Mouse (Mus musculus): Measurements from ENCODE around the gene Mpdz.

Gene Mpdz

DNA sequence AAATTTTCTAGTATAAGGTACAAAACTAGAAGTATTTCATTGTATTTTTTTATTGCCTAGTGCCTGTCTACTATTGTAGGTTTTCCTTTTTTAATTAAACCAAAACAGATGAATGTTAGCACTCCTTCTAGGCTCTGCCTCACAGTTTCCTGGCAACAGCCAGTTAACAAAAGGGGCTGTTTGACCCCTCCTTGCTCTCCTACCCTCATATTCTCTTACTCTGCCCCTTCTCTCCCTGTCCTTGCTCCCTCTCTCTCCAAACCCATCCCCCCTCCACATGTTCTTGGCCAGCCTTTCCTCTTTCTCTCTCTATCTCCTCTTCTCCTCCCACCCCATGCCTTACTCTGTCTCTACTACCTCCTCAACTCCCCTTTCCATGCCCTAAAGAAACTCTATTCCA, 53.4 kb downstream of the Mpdz start:
- no peak for DNase-seq

DNA sequence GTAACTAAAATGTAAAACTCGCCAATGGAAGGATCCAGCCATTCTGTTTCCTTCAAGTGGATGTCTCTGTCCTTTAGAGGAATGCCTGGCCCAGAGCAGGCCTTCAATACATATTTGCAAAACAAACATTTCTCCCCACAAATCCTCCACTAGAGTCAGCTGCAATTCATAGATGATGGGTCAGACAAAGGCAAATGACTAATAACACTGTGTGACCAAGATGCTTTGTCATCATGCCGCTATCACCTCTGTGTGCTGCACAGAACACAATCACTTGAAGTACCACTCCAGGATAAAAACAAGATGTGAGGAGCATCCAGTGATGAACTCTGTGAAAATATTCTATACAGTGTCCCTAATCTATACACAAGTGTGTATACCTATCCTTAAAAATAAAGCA, 55.0 kb downstream of the Mpdz start:
- DNase-seq = no peak

DNA sequence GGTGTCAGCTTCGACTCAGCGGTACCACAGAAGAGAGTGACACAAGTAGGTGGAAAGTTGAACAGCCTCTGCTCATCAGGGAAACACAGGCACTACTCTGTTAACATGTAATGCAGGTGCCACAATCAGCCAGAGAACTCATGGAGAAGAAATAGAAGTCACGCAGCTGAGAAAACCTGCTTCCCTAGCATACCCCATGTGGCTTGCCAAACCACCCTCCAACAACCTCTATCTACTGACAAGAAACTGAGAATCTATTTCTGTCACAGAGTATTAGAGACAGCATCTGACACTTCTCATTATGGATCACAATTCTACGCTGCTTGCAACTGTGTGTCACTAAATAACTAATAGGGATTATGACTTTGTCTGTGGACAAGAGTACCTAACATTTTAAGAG, 70.3 kb downstream of the Mpdz start:
- no peak for DNase-seq

DNA sequence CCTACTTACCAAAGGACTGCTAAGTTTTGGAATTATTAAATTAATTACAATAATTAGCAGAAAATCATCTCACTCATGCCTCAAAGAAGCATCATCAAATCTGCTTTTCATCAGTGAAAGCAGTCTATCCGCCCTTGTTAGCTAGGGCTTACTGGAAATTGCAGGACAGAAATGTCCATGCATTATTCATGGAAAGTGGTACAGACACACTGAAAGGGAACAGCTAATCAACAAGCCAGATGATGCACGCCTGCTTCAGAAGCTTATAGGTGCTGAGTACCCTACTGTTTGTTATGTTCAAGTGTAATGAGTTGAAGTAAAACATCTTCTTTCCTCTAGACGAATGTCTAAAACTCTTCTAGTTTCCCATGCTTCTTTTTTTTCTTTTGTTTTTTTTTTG, 91.2 kb downstream of the Mpdz start:
- DNase-seq = no peak

DNA sequence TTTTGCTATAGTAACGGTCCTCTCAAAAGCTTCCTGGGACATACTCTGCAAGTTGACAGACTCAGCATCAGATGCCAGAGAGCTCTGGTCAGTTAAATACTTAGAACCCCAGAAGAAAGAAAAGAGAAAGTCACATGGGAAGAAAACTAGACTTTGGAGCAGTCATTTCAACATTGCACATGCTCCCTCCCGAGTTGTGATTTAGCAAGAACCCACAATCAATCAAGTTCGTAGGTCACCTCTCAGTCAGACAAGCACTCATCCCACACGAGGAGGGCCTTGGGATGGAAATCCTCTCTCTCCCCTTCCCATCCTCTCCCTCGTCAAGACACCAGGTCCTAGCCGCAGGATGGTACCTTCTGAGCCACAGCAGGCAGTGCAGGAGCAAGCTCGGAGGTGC, 94.0 kb downstream of the Mpdz start:
- no peak for DNase-seq

DNA sequence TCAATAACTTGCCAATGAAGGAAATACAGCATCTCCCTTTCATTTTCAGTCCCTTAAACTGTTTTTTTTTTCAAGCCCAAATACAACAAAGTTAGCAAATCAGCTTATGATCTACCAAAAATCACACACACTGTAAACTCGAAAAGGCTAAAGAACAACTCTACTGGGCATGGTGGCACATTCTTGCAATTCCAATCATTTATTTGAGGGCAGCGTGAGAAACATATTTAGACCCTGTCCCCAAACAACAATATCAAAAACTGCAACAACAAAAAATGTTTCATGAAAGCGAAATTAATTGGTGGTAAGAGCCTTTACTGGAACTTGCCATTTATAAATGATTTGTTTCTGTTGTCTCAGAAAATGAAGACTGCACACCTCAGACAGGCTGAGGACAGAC, 97.5 kb downstream of the Mpdz start:
- DNase-seq = no peak

DNA sequence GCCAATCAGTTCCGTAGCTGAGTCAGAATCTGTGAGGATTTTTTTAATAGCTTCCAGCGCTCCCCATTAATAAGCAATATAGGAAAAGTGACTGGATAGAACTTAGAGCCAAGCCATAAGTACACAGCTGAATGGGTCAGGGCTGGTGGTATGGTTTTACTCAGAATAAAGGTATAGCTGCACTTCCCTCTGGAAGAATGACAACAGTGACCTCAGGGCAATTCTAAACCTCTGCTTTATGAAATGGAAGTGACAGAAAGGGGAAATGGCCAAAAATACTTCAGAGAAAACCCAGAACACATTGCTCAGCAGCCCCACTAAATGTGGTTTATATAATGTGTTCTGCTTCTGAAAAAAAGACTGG, 109.0 kb downstream of the Mpdz start:
- no peak for DNase-seq

DNA sequence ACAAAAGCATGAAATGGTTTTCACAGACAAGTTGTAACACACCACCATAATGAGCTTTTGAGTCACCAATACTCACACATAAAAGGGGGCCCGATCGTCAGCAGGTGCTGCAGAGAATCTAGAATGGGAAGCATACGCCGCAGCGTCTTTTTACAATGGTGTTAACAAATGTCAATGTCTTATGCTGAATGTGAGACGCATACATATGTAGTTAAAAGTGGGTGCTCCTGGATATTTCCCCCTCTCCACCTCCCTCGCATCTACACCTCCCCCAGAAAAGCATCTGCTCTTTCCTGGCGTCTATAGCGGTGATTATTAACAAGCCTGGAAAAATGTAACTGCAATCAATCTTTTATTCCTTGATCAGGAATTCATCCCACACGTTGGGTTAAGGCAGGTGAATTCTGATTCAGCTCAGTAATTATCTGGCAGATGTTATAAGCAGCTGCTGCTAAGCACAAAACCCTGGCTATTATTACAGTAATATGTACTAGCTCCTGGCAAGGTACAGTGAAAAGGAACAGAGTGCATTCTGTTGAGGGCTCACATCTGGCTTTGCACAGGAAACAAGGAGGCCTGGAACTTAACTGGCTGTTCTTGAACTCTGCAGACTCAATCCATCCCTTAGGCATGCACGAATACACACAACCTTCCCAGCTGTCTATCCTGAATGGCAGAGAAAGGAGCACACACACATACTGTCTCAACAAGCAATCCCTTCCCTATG, 109.6 kb downstream of the Mpdz start:
- DNase-seq = no peak

DNA sequence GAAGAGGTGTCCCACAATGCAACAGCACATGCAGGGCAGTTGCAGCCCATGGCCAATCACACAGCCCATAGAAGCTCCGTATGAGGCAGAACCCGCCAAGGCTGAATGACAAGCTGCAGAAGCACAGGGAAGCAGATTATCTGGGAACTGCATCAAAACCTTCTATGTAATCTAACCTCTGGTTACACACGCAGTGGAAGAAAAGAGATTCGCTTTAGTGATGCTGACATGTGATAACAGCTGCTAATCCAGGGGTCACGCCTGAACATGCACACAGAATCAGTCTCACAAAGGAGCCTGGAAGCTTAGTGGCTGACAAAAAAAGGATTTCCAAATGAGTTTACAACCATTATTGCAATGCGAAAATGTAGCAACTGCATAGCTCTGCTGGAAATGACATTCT, 110.2 kb downstream of the Mpdz start:
- DNase-seq = no peak

DNA sequence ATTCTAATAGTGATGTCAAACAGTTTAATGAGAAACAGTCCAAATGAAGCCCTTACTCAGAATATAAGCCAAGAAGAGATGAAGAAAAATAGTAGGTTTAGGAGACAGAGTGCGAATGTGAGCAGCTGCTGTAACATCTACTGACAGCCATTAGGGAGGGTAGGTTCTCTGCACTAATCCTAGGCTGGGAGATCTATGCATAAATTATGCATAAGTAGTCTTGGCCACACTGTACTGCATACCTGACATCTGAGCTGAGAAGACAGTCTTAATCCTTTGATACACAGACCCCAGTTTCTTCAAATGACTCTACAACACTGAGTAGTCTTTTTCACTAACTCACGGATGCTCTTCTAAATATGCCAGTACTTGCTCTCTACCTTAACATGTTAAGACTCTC, 114.9 kb downstream of the Mpdz start:
- no peak for DNase-seq

DNA sequence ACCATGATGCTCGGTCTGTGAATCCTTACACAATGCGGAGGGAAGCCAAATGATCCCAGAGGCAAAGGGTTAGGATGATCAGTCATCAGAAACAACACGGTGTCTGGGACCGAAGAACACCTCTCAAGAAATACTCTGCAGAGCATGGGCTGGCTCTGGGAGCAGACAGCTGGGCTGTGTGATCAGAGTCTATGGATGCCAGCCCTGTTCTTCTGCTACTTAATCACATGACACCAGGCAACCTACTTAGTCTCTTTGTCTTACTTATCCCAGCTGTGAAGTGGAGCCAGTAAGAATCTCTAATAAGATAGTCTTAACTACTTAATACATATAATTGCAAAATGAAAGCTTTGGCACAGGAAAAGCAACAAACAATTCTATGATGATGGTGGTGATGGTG, 118.8 kb downstream of the Mpdz start:
- no peak for DNase-seq

DNA sequence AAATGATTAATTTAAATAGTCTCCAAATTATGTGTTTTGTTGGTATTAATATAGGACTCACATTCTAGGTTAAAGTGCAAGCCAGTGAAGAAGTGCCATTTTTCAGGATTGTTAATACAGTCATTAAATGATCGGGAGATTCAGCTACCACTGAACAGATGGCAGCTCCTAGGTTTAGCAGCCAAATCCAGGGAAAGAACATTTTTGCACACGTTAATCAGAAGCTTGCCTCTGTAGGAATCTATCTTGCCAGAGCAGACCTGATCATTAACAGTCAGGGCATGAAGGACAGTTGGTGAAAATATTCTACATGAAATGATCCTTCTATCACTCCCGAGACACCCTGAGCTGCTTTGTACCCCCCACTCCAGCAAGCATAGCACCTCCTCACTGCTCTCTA, 120.4 kb downstream of the Mpdz start:
- DNase-seq = peak; percentile 84

DNA sequence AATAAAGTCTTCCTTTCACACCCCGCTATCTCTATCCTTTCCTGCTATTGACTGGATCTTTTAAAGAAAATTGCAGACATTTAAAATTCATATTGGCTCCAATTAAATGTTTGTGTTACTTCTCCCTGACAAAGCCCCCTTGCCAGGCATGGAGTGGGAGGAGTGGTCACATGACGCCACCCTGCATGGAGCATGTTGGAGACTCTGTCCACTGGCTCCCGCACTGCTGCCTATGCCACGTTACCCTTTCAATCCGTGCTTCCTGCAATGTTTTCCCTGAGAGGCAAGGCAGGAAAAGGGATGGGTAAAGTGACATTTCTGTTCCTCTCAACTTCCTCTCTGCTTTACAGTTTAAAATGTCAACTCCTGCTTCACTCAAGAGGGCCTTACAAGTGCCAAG, 128.0 kb downstream of the Mpdz start:
- DNase-seq = no peak

DNA sequence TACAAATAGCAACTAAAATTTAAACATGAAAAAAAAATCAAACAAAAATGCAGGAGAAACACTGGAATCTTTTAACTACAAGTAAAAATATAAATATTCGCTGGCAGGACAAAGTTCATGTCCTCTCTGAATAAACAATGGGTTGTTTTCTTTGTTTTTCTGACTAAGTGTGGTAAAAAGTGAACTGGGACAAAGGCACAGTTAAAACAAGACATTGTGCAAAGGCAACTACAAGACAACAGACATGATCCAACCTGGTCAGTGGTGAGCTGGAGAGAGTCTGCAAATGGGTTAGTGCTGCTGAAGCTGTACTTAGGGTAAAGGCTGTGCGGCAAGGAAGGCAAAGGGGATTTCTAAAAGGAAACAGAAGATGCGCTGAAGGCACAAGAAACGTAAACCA, 129.4 kb downstream of the Mpdz start:
- no peak for DNase-seq

DNA sequence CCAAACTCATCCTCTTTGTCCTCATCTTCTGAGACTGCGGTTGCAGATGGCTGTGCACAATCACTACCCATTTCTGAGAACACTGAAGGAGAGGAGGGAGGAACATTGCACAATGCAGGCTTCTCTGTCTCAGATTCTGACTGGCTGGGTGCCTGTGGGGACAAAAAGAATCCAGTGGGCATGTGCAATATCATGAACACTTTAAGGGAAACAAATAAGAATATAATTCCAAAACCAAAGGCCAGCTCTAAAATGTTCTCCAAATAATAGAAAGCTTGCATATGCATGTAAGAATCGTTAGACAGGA, 132.5 kb downstream of the Mpdz start:
- DNase-seq = no peak

DNA sequence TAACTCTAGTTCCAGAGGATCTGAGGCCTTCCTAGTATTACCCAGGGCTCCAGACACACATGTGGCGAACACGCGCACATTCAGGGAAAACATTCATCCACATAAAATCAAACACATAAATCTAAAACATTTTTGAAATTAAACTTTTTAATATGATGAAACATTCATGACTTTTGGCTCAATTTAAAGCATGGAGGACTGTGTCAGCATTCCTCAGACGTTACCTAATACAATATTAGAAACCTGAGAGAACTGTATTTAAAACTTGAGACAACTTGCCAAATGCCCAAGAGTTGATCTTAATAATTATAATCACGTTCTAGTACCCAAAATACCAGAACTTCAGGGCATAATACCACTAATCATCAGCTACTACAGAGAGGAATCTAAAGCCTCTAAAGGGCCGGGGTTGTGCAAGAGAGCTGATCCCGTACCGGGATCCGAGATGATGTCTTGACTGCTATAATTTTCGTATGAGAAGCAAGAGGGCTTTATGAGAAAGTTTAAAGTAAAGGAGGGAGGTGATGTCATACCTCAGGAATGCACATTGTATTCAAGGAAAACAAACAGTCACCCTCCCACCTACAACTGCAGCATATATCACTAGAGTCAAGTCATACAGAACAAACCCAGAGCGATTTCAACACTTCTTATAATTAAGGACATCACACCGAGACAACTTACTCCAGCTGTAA, 133.0 kb downstream of the Mpdz start:
- no peak for DNase-seq

DNA sequence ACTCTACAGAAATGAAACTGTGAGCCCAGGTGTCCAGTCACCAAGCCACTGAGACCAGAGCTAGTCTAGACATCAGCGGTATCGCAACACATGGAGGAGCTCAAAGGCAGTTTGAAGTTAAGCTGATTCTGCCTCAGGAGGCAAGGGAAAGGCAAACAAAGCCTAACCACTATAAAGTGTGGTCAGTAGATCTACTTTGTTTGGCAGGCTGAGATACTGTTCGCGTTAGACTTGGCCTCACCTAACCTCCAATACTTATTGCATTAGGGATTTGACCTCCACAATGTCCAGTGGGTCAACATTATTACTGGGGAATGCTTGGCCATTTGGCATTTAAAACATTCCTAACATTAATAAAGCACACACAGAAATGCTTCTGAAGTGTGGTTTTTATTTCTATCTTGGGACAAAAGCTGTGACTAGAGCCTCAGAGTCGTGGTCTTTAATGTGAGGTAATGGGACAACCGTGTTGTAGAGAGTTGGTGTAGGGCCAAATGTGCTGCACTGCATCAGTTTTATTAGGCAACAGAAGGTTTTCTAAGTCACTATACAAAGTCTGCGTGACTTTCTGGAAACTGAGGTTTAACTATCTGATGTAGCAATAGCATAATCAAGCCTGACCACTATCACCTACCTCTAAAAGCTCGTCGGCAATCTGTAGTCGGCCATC, 134.9 kb downstream of the Mpdz start:
- DNase-seq = no peak

DNA sequence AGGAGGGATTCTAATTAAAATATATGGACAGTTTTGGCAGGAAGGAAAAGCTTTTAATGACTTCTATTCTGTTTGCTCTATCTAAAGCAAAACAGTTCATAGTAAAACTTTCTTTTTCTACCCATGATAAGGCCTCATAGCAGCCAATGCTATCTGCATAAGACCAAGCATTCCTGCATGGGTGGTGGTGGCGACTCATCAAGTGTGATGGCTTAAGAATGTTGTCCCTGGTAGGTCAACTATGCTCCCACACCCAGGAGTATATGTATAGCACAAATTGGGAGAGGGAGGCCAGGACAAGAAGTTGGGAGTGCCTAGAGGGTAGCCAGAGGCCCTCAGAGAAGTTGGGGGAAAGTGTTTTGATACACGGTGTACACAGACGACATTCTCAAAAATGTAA, 140.6 kb downstream of the Mpdz start:
- no peak for DNase-seq

DNA sequence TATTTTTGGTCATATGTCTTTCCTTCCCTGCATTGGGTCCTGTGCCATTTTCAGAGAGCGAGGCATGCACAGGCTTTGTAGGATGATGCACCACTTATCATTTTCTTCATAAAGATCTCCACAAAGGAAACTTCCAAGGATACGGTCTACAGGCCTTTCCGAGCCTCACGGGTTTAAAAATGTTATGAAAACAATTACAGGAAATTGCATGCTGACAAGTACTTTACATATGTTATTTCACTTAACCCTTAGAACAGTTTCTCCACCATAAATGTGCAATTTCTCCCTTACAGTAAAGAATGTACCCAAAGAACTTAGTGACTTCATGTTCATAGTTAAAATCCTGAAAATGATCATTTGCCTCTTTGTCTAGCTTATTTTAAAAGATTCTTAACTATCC, 144.2 kb downstream of the Mpdz start:
- DNase-seq = no peak

DNA sequence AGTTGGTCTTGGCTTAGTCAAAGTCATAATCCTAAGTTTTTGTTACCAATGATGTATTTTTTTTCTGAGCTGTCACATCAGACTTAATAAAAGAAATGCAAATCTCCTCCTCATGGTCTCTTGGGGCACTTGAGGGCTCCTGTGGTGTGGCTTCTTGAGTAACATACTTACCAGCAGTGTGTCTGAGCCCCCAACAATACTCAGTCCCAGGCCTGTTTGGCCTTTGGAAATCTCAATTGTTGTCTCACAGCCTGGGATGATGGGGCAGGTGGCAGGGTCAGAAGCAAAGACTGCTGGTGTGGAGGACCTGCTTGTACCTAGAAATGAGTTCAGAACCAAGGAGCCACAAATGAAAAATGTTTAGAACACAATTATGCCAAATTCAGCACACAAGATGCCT, 149.3 kb downstream of the Mpdz start:
- no peak for DNase-seq

DNA sequence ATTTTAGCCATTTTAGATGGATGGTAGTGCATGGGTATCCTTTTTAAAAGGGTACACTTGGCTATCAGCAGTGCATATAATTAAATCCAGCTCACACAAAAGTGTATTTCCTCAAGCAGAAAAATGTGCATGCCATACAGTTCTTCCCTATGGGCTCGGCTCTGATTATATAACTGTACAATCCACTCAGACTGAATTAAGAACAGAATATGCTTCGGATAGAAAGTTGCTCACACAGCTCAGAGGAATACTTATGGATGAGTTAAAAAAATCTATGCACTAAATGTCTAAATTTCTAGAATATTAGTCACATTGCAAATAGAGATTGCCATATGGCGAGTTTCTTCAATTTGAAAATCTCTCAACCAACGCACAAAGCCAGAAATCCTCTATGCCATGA, 157.1 kb downstream of the Mpdz start:
- DNase-seq = no peak

DNA sequence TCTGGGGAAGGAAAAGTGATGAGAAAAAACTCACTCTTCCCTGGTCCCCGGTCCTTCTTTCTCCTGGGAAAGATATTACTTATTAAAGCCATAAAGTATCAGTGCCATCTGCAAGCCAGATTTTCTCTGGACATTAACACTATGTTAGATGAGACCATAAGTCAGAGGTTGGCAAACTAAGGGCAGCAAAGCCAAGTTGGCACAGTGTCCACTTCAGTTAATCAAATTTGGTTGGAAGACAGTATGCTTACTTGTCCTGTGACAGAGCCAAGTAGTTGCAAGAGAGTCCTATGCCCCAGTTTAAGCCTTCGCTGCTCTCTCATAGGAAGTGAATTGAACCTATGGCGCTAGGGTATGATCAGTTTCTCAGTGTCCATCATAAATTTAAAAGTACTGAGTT, 159.0 kb downstream of the Mpdz start:
- peak; percentile 4 for DNase-seq

DNA sequence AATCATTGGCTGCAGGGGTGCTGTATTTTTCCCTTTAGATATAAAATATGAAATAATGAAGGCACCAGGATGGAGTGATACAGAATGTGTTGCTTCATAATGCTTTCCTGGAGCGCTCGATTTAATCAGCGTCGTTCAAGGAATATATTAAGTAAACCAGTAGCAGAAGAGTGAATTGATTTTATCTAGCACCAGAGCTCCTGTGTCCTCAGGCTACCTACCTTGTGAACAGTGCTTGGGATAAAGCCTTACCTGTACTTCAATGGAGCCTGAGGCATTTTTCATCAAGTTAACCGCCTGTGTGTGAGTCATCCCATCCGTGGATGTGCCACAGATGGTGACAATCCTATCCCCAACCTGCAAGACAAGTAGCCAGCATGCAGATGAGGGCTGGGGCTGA, 159.5 kb downstream of the Mpdz start:
- DNase-seq = no peak

DNA sequence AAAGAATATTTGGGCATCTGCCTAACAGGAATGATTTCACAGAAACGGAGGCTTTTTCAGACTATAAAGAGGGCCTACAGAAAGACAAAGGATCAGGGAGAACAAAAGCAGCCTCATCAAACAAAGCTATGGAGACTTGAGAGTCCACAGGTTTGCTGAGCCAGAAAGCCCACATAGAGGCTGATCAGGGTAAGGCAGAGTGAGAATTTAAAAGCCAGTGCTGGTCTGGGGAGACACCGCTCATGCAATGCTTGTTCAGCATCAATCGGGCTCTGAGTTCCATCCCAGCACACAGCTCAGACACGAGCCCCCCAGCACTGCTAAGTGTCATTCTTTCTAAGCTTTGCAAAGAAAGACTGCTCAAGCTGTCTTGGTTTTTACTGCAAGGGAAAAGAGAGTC, 162.5 kb downstream of the Mpdz start:
- no peak for DNase-seq

DNA sequence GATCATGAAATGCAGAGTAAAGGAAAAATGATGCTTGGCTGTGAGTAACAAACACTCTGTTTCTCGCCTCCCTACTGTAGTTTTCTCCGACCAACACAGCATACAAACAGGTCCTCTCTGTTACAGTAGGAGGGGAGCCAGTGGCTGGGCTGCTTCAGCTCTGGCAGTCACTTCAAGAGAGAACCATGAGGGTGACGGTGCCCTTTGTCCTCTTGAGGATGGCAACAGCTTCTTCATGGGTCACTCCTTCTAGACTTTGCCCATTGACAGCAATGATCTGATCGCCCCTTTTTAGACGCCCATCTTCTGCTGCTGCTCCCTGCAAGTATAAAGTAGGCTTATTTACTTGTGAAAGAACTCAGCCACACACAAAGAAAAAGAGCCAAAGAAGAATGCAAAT, 163.2 kb downstream of the Mpdz start:
- DNase-seq = no peak
